Mouse (Mus musculus) T-helper 2 cell (primary cell): ENCODE measurements at regions not wholly inside any gene's neighbourhood (a gene's known extent, or its start where the extent isn't known, plus 50 kb on each side); places are given as distances from the start of the nearest gene placed in this dataset.

ENCODE experiments used
- in situ Hi-C: fragments of 300-600 bp; cut with MboI, MseI; formaldehyde crosslinking; loops from one replicate; pipeline ENCODE4 v1.15.1; 2025; ENCODE audit warnings: high pct_unique_total_duplicates

DNA sequence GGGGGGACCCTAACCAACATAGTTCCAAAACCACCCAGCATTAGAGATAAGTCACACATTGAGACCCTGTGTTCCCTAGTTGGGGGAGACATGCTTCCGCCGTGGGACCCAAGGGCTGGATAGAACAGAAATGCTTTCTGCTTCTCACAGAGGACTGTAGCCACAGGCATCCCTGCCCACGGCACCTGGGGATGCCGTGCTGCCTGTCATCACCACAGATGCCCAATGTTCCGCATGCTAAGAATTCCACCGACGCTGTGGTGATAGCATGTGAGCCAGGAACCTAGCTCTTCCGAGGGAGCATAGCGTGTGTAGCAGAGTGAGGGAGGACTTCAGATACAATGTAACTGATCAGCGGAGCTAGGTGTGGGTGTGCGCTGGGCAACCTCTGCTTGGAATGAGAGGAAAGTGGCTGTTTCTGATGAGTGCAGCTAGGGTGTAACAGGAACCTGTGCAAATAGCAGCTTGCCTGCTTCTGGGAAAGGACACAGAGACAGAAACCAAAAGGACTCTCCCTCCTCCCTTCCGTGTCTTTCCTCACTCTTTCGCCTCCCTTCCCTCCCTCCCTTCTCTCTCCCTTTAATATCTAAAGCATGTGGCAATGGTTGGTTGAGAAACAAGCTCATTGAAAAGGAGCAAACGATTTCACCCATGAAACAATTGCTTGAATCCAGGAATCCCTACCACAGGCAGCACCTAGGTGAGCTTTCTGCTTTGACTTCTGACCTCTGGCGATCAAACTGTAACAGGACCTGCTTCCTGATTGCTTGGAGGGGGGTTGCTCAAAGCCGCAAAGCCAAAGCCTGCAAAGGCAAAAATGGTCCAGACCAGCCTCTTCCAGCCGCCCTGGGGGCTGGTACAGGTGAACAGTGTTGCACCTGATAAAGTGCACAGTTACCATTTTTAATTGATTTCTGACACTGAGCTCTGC, 102.3 kb downstream of the Gm26897 start:
- in situ Hi-C loops = no loop called here

DNA sequence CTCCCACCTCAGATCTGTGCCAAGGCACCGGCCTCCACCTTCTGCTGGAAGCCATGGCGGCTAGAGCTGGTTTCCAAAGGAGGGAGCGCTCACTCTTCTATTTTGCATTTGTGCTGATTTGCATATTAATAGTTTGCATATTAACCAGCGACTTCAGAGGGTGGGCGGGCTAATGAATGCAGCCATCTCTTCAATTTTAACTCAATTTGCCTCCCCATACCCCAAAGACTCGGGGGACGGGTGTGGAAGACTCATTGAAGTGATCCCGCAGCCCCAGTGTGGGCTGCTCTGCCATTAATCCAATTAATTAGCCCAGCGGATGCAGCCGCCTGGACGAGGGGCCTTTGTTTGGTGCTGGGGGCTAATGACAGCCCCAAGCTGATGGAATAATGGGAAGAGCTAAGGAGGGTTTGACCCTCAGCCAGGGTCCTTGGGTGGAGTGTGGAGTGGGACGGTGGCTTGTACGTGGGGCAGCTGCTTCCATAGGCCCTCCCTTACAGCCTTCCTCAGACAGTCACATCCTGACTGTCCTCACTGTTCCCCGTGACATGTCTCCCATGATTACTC, 103.0 kb downstream of the Gm26897 start:
- in situ Hi-C loops = no loop called here

DNA sequence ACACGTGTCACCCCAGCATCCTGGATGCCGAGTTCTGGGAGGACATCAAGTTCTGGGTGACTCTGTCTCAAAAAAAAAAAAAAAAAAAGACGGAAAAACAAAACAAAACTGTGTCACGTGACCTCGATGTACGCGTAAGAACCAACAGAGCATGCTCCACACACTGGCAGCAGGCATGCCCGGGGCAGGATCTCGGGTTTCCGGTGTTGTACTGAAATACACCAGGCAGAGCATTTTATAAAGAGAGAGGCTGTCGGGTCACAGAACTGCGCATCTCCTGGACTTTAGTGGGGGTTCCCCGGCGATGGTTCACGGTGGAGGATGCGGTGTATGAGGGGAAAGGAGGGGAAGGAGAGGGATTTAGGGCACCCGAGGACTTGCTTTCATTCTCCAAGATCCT, 108.7 kb downstream of the Gm26897 start:
- in situ Hi-C loops = no loop called here

DNA sequence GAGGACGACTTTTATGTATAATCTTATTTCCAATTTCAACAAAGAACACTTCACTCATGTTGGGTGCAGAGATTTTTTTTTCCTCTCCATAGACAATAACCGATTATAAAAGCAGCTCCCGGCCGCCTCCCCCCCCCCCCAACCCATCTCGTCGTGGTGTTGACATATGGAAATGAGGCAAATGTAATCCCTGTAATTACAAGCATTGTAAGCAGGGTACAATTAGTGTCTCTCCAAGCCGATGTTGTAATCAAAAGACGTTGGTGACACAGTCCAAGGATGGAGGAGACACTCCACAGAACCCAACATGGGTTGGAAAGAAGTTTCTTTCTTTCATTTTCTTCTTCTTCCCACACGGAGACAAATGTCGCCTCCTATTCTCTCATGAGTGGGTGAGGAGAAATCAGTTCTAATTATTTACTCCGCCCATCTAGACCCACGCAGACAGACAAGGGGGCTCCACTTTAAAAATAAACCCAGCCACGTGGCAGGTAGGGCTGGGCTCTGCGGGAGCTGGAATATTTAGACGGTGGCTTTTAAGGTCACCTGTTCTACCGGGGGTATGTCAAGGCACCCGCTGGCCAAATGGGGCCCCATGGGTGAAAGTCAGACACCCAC, 110.0 kb downstream of the Gm26897 start:
- in situ Hi-C loops = no loop called here

DNA sequence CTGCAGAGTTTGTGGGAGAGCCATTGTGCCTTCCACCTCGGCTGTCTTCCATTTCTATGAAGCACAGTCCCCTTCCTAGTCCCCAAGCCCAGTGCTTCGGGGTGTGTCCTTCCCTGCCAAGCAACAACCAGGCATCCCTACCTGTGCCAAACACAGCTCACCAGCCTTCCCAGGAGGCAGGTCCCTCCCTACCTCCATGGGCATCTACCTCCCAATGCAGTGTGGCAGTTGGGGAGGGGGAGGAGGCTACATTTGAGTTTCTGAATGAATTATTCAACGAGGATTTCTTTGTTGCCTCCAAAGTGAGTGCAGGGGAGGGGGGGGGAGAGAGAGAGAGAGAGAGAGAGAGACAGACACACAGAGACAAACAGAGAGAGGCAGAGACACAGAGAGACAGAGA, 110.8 kb downstream of the Gm26897 start:
- in situ Hi-C loops = no loop called here

DNA sequence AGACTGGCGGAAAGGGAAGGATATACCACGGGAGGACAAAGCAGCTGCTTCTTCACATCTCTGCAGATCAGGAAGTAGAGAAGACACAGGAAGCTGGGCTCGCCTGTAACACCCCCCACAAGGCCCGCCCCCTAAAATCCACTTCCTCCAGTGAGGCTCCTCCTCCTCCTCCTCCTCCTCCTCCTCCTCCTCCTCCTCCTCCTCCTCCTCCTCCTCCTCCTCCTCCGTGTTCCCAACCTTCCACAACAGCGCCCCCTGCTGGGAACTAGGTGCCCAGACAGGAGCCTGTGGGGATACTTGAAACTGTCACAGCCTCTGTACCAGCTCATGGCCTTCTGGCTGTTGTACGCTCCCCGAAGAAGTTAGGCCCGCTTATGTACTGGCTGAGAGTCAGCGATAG, 115.2 kb downstream of the Gm26897 start:
- in situ Hi-C loops = no loop called here

DNA sequence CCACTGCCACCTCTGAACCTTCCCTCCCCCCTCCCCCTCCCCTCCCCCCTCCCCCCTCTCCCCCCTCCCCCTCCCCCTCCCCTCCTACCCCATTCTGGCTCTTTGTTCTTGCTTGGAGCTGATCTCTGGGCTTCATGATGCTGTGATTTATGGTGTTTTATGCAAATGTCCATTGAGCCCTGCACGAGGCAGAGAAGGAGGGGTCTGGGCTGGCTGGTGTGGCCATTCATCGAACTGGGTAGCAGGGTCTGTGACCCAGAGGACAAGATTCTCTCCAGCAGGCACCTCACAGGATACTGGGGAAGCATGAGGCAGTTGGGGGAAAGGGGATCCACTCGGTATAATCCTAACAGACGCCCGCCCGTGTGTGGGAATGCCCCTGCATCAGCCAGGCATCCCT, 119.0 kb downstream of the Gm26897 start:
- in situ Hi-C loops = no loop called here

DNA sequence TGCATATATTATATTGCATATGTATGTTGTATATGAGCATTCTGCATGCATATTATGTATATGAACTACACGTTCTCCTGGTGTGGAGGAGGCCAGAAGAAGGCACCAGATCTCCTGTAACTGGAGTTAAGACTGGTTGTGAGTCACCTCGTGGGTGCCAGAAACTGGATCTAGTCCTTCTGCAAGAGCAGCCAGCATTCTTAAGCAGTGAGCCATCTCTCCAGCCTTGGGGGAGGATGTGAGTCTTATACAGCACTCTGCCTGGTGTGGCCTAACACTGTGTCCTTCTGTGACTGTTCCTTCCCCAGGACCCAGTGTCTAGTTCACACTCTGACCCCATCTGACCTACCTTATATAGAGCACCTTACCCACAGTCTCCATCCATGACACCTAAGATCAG, 121.6 kb downstream of the Gm26897 start:
- in situ Hi-C loops = no loop called here

DNA sequence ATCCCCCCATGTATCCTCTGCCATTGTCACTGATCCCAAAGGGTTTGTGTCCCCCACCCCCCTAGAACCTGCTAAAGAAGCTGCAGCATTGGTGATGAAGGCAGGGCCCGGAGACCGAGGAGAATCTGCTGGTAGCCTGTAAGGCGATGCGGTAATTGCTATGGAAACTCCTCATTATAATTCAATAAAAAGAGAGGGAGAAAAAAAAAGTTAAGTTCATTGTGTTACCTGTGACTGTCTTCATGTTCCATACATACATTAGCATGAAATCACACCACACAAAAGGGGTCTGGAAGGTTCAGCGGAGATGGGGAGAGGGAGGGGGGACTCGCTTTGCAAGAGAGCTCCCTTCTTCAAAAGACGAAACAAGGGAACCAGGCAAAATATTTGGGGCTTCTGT, 123.5 kb downstream of the Gm26897 start:
- in situ Hi-C loops = no loop called here

DNA sequence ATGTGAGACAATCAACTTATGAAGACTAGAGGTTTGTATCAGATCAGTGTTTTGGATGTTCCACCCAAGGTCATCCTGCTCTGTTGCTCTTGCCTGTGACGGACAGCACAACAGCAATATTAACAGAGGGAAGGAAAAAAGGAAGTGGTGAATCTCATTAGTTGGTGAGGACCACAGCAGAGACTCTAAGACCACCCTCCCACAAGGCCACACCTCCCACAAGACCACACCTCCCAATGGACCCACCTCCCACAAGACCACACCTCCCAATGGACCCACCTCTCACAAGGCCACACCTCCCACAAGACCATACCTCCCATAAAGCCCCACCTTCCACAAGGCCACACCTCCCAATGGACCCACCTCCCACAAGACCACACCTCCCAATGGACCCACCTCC, 126.7 kb downstream of the Gm26897 start:
- in situ Hi-C loops = no loop called here

DNA sequence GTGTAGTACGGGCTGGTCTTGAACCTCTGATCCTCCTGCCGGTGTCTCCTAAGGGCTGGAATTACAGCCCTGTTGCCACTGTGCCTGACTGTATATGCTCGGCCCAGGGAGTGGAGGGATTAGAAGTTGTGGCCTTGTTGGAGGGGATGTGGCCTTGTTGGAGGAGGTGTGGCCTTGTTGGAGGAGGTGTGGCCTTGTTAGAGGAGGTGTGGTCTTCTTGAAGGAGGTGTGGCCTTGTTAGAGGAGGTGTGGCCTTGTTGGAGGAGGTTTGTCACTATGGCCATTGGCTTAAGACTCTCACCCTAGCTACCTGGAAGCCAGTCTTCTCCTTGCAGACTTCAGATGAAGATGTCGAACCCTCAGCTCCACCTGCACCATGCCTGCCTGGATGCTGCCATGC, 128.6 kb downstream of the Gm26897 start:
- in situ Hi-C loops = no loop called here

DNA sequence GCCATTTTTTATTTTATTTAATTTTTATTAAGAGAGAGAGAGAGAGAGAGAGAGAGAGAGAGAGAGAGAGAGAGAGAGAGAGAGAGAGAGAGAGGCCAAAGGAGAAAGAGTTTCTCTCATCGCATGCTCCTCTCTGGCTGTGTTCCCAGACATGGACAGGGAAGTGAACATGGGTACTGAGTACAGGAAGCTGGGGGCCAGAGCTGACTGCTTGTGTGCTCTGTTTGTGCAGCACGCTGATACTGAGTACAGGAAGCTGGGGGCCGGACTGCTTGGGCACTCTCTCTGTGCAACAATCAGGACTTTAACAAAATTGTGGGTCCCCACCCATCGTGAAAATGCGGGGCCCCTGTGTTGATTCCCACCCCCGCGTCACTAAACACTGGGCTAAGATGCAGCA, 130.2 kb downstream of the Gm26897 start:
- in situ Hi-C loops = no loop called here

DNA sequence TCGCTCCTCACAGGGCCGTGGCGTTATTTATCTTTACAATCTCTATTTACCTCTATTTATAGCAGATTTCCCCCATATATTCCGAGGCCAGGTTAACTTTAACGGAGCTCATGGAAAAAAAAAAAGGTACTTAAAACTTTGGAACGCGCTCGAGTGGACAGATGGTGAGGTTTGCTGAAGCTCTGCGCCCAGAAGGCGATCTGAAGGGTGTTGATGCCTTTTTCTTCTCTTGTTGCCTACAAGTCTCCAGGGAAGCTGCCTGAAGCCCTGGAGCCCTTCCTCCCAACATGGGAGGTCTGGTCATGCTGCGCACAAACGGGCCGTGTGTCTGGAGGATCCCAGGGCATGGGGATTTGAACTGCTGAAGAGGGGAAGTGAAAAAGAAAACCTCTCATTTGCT, 130.9 kb downstream of the Gm26897 start:
- in situ Hi-C loops = no loop called here

DNA sequence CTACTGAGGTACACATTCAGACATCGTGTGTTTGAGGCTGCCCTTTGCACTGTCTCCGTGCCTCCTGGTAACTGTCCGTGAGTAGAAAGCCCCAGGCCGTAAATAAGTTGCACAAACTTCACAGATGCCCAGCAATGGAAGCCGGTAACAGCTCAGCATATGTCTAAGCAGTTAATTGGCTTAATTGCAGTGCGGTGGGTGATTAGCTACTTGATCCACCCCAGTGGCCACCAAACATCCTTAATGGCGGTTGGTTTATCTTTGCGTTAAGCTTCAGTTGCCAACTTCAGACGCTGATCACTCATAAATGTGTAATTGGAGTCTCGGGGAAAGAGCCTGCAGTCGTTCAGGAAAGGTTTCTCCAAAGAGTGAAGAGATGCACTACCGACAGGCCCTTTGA, 135.3 kb downstream of the Gm26897 start:
- in situ Hi-C loops = no loop called here

DNA sequence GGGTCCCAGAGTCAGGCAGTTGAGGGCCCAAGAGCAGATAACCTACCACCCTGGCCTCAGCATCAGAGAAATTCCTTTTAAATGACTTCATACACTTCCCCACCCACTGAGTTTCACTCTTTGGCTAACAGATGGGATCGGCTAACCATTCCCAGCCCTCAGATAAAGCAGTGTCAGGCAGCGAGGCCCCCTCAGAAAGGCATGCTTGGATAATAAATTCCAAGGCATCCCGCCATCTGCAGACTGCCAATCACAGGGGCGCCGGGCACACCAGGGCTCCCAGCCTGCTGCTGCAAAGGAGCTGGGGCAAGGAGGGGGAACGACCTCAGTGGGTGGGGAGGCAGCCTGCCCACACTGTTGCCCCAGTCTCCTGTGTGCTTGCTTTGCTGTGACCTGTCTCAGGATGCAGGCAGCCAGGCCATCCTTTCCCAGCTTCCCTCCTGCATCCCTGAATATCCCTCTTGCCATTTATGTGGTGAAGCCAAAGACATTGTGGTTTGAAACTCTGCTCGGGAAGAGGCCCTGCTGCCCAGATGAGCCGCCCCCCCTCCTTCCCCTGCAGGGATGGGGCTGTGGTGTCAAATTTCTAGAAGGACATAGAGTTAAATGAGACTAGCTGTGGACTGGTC, 143.6 kb downstream of the Gm26897 start:
- in situ Hi-C loops = no loop called here

DNA sequence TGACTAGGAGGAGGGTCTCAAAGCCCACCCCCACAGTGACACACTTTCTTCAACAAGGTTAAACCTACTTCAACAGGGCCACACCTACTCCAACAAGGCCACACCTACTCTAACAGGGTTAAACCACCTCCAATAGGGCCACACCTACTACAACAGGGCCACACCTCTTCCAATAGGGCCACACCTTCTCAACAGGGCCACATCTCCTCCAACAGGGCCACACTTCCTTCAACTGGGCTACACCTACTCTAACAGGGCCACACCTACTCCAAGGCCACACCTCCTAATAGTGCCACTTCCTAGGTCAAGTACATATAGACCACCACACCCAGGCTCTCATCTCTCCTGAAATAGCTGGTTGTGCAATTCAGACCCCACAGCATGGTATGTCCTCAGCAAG, 145.3 kb downstream of the Gm26897 start:
- in situ Hi-C loops = no loop called here

DNA sequence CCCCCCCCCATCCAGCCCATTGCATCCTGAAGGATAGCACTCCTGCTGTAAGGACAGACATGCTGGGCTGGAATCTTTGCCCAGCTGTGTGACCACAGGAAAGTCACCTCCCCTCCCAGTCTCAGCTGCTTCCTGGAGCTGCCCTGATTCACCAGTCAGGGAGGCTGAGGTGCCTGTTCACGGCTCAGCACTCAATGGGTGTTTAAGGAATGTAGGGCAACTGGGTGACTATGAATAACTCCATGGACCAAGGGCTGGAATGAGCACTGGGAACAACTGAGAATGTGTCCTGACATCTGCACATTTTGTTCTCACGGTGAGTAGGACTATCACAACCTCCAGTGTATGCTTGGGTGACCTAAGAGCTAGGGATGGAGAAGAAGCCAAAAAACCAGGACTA, 146.5 kb downstream of the Gm26897 start:
- in situ Hi-C loops = no loop called here

DNA sequence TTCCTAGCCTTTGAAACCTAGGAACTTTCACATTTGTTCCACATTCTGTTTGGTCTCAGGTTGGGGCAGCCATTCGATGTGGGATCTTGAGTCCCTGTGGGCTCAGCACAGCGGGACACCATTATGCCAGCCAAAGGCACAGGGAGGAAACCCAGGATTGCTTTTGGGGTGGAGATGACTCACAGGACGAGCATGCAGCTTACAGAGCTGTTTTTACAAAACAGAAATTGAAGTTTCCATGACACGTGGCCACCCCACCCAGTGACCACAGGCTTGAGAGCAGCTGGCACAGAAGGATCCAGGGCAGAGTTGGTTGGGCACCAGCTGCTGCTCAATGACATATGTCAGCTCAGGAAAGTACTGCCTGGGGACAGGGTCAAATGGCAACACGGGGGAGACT, 147.8 kb downstream of the Gm26897 start:
- in situ Hi-C loops = no loop called here

DNA sequence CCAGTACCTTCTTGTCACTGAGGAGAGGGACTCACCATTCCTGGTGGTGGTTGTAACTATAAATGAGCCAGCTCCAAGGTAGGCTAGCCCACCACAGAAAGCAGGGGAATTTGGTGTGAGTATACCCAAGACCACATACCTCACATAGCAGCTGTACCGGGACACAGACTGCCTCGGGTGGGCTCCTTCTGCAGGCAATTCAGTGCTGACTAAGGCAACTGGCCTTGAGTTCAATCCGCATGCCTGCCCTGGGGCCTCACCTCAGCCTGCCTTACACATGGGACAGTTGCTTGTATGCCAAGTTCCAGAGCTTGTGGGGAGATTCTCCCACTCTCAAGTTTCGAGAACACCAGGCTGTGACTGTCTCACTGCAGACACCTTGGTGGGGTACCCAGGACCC, 153.6 kb downstream of the Gm26897 start:
- in situ Hi-C loops = no loop called here

DNA sequence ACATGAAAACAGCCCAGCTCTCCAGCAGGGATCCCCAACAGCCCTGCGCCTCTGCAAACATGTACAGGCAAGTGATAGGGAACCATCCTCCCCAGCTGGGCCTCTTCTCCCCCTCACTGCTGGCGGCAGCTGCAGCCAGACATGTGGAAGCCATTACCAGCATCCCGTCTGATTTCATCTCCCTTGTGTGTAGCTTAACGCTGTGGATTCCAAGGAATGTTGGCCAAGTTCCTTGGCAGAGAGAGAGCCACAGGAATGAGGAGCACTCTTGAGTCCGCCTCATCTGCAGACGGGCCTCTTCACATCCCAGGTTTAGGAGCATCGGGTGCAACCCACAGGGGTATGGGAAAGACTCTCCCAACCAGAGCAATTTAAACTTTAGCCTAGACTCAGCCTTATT, 157.1 kb downstream of the Gm26897 start:
- in situ Hi-C loops = no loop called here

DNA sequence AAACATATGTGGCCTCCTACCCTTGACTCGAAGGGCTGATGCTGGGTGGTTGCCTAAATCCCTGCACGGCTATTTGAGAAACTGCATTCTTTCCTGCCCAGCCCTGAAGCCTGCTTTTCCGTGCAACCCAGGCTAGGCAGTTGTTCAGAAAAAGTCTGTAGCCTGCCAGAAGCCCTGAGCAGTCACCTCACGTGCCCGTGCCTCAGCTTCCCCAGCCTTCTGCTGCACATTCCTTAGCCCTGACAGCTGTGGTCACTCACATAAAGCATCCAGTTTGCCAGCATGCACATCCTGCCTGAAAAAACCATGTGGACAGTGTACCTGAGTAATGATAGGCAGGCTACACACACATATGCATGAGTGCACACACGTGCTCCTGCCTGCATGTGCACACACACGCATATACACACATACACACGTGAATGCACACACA, 157.6 kb downstream of the Gm26897 start:
- in situ Hi-C loops = no loop called here

DNA sequence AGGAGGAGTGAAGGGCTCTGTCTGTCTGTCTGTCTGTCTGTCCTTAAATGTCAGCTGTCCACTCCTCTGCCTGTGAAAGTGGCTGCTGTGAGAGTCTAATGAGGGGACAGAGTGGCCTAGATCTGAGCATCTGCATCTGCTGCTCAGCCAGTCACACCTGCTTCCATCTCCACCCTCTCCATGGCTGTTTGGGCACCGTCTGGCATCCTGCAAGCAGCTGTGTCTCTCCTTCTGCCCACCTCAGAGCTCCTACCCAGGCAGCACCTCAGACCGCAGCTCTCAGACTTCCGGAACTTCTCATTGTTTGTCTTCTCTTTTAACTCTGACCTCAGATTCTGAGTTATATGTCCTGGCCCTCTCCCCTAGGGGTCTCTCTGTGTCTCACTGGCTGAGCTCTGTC, 159.2 kb downstream of the Gm26897 start:
- in situ Hi-C loops = no loop called here

DNA sequence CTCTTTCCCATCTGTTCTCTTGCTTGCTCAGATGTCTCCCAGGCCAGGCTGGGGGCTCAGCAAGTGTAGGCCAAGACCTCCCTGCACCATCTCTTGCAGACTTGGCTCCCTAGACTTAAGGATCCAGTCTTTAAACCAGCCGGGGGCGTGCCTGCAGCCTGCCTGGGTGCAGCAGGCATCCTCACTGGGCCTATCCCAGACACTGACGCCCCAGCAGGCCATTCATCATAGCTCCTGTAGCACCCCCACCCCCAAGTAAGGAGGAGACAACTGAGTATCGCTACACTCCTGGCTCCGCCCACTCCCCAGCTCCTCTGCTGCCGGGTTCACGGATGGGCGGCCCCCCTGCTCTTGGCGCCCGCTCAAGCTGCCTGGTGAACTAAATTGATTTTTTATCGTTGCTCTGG, 160.2 kb downstream of the Gm26897 start:
- in situ Hi-C loops = no loop called here
